Mouse (Mus musculus): ENCODE measurements around the gene Apcs. TPM values are rescaled to one million over a fixed set of nuclear protein-coding genes. Genes with fewer than 3 reads are reported as not detected.

Gene Apcs
- total and polyA plus RNA-seq, 3 experiments = 1.8 to 4.7 (median 3.4) TPM

Other genes starting within 250 kb of the Apcs start
- not detected in 2 replicates for gene Crp, start 197.0 kb downstream of the Apcs start, total RNA-seq (2012; rRNA removed)
- not detected in 2 replicates for gene Crp, start 197.0 kb downstream of the Apcs start, total RNA-seq (2014; rRNA removed)
- not detected in 2 replicates for gene Crp, start 197.0 kb downstream of the Apcs start, polyA plus RNA-seq (2012; ENCODE audit: insufficient read length, low read depth)
- not detected in 2 replicates for gene Olfr16, start 55.4 kb upstream of the Apcs start, total RNA-seq (2012; rRNA removed)
- gene Olfr16, start 55.4 kb upstream of the Apcs start, total RNA-seq (2014; rRNA removed) = not detected in 2 replicates
- gene Olfr16, start 55.4 kb upstream of the Apcs start, polyA plus RNA-seq (2012; ENCODE audit: insufficient read length, low read depth) = not detected in 2 replicates
- gene Olfr1408, start 242.3 kb upstream of the Apcs start, total RNA-seq (2012; rRNA removed) = not detected in 2 replicates
- gene Olfr1408, start 242.3 kb upstream of the Apcs start, total RNA-seq (2014; rRNA removed) = not detected in 2 replicates
- not detected in 2 replicates for gene Olfr1408, start 242.3 kb upstream of the Apcs start, polyA plus RNA-seq (2012; ENCODE audit: insufficient read length, low read depth)